Mouse (Mus musculus): ENCODE measurements around the gene Bola1.

The Bola1 gene

DNA sequence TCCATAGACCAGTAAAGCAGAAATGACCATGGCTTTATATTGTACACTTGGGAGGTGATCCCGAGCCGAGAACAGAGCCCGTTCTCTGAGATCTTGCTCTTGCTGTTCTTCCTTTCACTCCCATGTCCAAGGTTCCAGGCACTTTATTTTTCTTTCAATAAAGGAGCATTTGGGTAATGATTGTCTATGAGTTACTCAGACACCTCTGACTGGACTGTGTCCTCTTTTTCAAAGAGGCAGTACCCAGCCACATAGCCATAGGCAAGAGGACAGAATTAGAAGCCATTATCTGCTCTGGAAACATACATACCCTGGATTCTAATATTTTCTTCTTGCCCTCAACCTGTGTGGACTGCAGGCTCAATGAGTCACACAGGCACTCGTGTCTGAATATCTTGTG, 59.7 kb downstream of the Bola1 start:
- CTCF ChIA-PET, result interaction anchor here (0.5 to 1.4 kb wide), 4 partner anchors 37 to 824 kb away, joined by 3 to 7 read pairs (median 4); no protein-coding TSS in a partner anchor

- CTCF ChIA-PET, result interaction anchor here (1.6 kb wide), 1 partner anchor 10 kb away, joined by 4 read pairs; no protein-coding TSS in a partner anchor
Observed at GRCm38 (mm10) chr3:96155501-96155900, 64.0 kb downstream of the Bola1 start.

GRCm38 (mm10) chr3:96152611-96153010, 66.9 kb downstream of the Bola1 start:
- CTCF ChIA-PET, result interaction anchor here (0.7 to 1.5 kb wide), 2 partner anchors 73 to 94 kb away, joined by 3 read pairs; partner anchors contain the start of gene Vps45

DNA sequence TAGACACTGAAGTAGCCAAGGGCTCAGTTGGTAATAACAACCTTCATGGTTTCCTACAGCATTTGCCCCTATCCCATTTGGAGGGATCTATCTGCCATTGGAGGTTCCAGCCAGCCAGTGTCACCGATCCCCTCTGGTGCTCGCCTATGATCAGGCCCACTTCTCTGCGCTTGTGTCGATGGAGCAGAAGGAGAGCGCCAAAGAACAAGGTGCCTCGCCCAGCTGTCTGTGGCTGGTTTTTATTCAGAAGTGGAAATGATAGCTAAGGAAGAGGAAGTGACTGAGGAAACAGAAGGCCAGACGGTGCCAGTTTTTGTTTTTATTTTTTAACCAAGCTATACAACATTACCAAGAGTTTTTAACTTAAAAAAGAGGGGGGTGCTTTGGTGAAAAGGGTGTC, 67.7 kb downstream of the Bola1 start:
- CTCF ChIA-PET, result interaction anchor here (0.6 kb wide), 1 partner anchor 225 kb away, joined by 3 read pairs; no protein-coding TSS in a partner anchor

- CTCF ChIA-PET, result interaction anchor here (1.0 to 2.4 kb wide), 7 partner anchors 22 to 89 kb away, joined by 3 to 12 read pairs (median 3); no protein-coding TSS in a partner anchor
Observed at GRCm38 (mm10) chr3:96147950-96148349, 71.6 kb downstream of the Bola1 start.

Data from spleen, embryonic (tissue).